Mouse (Mus musculus): ENCODE results near the gene Slc15a3.

Slc15a3 gene

DNA sequence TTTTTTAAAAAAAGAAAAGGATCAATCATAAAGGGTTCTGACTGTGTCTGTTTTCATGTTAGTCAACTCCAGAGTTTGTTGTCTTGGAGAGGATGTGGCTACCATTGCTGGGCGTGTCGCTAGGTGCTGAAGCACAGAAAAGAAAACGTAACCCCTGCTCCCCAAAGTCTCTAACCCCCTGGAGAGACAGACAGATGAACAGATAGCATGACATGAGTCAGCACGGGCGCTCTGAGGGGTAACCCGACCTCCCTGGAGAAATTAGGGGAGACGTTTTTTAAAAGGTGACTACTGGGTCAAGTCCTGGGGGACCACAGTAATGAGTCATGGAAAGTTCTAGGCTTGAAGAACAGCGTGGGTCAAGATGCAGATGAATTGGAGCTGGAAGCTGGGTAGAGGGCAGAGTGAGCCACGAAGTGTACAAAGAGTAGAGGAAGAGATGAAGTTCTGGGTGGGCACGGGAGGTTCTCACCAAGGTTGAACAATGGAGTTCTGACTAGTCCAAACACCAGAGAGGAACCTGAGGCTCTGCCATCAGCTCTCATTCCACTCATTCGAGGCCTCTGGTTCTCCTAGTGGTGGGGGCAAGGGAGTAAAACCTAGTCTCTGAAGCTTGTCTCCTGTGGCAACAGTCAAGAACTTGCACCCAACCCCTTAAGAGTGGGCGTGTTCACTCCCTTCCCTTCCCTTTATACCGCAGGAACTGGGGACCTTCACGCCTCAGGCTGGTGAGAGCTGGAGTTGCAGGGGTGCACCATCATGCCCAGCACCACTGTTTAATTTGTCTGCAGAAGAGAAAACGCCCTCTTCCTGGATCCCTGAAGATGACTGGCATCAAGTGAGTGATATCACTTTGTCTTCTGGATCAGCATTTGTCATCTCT, at the start of gene Slc15a3:
Gene Slc15a3, plus strand, starts transcription at position 718 of the 883 bp plus-strand sequence.
- DNase-seq (ENCODE audit: low spot score), result no peak

DNA sequence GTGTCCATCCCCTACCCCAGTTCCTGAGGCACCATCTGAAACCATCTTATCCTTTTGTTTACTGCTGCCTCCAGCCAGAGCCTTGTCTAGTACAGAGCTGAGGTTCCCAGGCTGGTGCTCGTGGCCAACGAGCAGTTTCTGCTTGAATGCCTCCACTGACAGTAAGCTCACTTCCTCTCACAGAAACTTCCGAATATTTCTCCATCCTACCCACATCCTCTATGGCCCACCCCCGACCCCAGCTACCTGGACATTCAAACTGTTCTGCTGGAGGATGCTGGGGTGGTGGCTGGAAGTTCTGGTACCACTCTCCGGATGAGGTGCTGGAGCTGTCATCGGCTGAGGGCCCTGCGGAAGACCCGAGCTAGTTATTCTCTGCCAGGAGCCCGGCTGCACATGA, 49.2 kb upstream of the Slc15a3 start:
- no peak for DNase-seq (ENCODE audit: low spot score)

DNA sequence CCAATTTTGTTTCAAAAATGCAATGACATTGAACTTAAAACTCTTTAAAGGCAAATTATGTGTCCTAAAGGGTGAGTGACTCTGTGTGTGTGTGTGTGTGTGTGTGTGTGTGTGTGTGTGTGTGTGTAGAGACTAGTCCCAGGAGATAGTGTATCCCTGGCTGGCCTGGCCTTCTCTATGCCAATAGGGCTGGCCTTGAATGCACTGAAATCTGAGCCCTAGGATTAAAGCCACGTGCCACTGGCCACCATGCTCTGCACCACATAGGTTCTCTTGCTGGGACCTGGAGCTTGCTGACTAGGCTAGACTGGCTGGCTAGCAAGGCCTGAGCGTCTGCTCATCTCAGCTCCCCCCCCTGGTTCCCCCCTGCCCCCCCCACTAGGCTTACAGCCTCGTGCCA, 46.5 kb upstream of the Slc15a3 start:
- no peak for DNase-seq (ENCODE audit: low spot score)

DNA sequence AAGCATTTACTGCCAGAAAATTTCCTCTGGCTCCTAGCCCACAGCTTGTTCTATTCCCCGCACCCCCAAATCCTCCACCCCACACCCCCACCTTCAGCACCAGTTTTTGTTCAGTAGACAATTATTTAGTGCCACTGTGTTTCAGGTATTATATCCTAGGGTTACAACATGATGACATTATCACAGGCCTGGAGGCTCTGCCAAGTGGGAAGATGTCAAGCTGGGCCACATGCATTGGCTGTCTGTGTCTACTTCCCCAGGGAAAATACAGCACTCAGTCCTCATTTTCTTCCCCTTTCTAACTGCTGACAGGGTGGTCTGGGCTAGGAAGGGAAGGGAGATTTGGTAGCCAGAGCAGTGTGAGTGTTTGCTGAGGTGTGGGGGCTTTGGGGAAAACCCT, 44.6 kb upstream of the Slc15a3 start:
- no peak for DNase-seq (ENCODE audit: low spot score)

DNA sequence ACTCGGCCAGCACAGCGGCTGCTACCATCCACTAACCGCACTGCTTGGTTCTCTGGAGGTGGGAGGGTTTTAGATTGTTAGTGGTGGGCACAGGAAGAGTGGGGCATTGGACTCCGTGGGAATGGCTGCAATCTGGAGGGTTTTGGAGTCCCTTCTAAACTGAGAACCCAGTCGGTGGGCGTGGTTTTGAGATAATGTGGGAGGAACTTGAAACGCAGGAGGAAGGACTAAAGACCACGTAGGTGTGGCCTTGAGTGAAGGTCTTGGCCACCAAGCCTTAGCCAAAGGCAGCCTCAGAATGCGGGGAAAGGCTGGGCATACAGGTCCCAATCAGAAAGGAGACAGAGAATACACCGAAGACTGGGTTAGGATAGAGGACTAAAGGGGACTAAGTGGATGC, 41.0 kb upstream of the Slc15a3 start:
- DNase-seq (ENCODE audit: low spot score), result no peak

DNA sequence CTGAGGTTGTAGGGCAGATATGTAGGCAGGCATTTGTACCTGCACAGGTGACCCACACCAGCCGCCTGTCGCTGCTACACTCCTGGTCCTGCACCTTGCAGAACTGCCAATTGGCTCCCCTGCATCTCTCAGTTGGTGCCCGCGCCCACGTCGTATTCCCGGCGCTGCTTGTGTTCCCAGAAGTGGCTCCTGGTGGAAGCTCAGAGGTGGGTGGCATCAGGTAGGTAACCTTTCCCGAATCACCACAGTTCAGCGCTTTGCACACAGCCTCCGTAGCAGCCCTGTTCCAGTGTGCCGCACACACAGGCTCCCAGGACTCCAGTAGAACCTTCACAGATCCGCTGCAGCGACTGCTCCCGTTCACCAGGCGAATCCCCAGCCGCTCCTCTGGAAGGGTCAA, 40.4 kb upstream of the Slc15a3 start:
- no peak for DNase-seq (ENCODE audit: low spot score)

DNA sequence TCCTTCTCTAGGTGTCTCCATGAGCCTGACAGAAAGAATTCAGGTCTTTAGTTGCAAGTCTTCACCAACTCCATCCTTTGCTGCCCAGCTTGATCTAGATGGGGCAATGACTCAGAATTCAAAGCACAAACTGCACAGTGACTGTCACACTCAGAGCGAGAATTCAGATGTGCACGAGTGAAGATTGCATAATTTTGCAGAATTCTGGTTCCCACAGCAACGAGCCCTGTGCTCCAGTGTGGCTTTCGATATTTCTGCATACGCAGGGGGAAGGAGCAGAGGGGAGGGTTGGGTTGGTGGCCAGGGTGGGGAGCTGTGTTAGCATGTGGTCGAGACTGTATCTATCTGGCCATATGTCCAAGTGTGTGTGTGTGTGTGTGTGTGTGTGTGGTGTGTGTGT, 38.5 kb upstream of the Slc15a3 start:
- no peak for DNase-seq (ENCODE audit: low spot score)

DNA sequence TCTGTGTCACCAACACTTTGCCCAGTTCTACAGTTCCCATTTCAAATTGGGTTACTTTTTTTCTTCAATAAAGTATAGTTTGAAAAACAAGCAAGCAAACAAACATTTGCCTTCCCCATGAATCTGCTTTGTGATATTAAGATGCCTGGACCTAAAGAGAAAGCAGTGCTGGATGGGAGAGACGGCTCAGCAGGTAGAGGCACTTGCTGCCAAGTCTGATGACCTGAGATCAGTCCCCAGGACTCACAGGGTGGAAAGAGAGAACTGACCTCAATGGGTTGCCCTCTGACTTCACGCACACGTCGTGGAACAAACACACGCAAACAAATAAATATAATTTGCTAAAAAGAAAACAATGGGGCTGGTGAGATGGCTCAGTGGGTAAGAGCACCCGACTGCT, 37.6 kb upstream of the Slc15a3 start:
- DNase-seq (ENCODE audit: low spot score), result no peak

DNA sequence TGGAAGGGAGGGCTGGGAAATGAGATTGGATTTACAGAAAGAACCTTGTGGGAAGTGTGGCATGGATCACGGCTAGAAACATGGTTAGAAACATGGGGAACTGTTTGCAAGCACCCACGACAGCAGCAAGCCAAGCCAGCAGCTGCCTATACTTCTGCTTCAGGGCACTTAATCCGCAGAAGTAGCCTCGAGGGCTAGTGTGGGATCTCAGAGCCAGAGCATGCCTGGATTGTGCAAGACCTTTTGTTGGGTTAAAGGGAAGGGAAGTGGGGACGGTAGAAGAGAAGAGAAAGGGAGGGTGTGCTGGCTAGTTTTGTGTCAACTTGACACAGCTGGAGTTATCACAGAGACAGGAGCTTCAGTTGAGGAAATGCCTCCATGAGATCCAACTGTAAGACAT, 35.8 kb upstream of the Slc15a3 start:
- no peak for DNase-seq (ENCODE audit: low spot score)

DNA sequence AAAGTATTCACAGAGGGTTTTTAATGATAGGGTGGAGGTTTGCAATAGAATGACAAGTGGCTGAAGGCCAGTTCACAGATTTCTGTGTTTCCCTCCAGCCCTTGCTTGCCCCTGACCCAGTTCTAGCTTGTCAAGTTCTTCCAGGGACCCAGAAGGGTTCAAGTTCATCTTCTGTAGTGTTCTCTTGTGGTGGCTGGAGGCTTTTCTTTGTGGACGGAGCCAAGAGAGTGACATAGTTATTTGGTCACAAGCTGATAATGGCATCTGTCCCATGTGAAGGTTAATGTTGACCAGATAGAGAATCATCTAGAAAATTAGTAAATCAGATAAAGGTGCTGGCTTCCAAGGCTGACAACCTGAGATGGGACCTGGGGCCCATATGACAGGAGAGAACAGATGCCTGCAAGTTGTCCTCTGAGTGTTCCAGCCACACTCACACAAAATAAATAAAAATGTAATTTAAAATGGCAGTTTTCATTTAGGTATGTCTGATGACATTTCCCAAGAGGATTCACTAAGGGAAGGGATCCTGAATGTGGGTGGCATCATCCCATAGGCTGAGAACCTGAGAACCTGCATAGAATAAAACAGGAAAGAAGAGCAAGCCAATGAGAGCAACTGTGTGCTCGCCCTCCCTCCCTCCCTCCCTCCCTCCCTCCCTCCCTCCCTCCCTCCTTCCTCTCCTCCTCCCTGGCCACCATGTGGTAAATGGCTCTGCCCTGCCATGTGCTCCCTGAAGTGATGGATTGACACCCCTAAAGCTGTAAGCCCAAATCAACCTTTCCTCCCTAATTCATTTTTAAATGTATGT, 34.5 kb upstream of the Slc15a3 start:
- no peak for DNase-seq (ENCODE audit: low spot score)

DNA sequence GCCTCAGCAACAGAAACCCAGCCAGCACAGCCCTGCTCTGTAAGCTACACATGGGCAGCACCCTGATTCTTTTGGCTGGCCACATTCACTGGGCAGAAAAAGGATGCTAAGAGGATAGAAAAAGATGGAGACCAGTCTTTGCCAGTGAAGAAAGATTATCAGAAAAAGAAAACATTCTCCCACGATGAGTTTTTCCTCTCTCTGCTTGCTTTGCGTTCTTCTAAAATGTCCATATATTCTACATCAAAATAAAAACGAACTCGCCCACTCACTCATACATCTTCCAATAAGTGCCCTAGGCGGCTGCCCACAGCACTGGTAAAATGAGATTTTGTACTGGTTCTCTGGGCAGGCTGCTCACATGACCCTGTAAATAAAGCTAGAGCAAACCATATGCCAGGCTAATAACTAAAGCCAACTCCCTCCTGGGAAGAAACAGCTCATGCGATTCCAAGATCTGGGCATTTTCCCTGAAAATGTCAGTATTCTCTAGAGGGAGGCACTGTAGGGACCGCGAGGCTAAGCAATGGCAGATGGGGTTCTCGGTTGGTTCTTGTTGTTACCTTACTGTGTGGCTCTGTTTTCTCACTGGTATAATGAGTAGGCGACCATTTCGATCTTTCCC, 33.8 kb upstream of the Slc15a3 start:
- DNase-seq (ENCODE audit: low spot score), result no peak

DNA sequence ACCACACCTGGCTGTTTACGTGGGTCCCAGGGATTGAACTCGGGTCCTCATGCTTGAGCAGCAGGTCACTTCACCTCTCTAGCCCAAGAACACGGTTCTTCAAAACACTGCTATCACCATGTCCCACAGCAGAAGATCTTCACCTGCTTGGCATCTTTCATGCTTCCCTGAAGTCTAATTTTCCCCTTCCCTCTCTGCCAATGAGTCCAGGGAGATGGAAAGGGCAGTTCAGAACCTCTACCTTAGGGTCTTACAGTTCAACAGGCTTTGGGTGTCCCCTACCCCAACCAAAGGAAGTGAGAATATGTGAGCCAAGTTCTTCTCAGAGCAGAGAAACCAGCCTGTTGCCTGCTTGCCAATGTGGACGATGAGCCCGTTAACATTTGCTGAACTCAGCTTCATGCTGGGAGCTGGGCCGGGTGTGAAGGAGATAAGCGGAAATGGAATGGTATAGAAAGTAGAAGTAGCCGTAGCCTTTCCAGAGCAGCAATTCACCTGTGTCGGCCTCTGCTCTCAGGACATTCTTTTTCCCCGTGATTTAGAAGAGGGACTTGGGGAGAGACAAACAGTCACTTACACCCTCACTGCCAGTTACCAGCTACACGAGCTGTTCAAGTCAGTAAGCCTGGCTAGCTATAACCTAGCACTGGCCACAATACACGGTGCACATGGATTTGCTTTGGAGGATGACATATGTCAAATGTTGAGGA, 30.8 kb upstream of the Slc15a3 start:
- DNase-seq (ENCODE audit: low spot score), result no peak

DNA sequence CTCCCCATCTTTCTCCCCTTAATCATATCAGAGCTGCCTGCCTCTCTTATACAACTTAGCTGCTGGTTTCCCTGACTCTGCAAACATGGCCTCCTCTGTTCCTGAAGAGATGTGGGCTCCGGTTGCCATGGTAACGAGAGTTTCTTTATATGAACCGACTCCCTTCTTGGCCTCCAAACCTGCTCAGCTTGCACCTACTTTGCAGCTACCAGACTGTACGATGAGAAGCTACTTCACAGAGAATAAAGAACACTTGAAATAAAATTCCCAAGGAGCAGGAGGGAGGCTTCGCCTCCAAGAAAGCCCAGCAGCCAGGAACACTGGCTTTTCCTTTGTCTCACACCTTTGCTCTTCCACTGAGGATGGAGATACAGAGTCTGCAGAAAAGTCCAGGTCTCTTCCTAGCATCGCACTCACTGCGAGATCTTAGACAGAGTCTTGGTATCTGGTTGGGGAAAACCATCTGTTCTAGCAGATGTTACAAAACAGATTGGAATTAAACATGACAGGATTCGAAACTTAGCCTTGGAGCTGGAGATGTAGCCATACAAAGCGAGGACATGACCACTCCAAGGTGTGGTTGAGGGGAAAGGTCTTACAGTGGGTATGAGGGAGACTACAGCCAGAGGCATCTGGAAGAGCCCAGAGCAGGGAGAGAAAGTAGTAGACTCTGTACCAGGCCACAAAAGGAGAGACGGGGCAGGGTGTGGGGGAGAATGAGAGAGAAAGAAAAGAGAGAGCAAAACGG, 29.9 kb upstream of the Slc15a3 start:
- DNase-seq (ENCODE audit: low spot score), result no peak

DNA sequence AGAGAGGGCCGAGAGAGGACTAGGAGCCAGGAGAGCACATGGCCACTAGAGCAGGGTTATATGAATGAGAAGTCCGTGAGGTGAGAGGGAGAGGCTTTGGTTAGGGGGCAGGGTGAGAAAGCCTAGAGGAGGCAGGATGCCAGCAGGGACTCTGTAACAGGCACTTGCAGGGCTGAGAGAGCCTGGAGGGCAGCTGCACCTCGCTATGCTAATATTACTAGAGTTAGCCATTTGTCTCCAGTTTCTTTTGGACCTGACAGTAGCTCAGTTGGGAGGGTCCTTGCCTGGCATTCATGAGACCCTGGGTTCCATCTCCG, 29.4 kb upstream of the Slc15a3 start:
- no peak for DNase-seq (ENCODE audit: low spot score)

DNA sequence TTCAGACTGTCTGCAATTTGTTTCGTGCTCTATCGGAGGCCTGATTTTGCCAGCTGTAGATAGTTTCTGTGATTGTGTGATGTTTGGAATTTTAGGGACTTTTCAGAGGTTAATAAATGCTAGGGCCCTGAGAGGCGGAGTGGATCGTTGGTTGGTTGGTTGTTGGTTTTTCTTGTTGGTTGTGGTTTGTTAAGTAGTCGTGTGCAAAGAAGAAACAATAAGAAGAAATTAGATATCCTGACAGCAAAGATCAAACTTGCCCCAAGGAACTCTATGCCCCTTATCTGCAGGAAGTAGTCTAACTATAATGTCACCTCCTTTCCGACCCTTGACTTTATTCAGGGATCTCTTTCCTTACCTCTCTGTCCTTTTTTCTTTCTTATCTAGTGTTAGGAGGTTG, 28.1 kb upstream of the Slc15a3 start:
- no peak for DNase-seq (ENCODE audit: low spot score)

DNA sequence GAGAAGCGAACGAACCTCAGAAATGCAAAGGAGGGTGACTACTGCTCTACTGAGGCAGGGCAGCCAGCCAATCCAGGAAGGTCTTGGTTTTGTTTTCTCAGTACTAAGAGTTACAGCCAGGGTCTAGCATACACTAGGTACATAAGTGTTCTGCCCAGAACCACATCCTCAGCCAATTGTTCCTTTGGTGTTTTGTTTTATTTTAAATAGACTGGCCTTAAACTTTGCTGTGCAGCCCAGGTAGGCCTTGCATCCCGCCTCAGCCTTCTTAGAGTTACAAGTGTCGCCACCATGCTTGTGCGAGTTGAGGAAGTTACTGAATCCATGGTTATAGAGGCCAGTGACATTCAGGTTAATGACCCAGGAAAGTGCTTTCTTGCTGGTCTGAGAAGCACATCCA, 26.5 kb upstream of the Slc15a3 start:
- no peak for DNase-seq (ENCODE audit: low spot score)

DNA sequence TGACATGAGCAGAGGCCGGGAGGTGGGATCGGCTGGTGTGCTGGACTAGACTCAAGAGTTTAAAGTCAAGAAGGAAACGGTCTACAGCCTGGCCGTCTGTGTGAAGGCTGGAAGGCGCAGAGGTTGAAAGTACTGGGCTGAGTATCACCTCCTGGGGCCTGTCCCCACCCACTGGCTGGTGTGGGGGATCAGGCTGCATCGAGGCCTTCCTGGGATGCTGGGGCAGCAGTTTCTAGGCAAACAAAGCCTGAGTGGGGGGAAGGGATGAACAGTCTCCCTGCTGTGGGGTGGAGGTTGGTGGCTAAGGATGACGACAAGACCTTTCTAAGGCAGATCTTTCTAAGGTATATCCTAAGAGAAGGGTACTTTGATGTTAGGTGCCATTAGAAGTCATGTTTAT, 25.6 kb upstream of the Slc15a3 start:
- DNase-seq (ENCODE audit: low spot score), result no peak

DNA sequence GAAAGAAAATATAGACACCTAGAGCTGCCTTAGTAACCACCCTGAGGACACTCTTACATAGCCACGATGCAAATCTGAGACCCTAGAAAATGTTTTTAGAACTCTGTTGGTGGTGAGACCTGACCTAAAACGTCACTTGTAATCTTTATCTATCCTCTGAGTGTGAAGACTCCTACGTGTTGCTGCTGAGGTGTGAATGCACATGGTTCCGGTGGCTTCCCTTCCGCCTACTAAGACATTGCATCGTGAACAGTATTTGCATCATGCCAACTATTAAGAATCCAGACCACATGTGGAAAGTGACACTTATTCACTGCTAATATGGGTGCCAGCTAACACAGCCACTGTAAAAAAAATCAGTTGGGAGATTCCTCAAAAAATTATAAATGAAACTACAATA, 23.7 kb upstream of the Slc15a3 start:
- no peak for DNase-seq (ENCODE audit: low spot score)

DNA sequence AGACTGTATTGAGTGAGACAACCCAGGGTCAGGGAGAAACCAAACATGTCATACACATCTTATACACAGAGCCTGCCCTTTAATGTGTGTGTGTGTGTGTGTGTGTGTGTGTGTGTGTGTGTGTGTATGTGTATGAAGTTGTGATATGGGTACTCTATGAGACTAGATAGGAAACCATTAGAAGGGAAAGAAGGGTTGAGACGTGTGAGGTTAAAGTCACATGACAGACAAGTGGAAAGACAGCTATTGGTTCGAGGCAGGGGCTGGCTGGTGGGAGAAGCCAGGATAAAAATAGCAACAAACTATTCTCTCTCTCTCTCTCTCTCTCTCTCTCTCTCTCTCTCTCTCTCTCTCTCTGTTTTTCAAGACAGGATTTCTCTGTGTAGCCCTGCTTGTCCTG, 23.1 kb upstream of the Slc15a3 start:
- no peak for DNase-seq (ENCODE audit: low spot score)

DNA sequence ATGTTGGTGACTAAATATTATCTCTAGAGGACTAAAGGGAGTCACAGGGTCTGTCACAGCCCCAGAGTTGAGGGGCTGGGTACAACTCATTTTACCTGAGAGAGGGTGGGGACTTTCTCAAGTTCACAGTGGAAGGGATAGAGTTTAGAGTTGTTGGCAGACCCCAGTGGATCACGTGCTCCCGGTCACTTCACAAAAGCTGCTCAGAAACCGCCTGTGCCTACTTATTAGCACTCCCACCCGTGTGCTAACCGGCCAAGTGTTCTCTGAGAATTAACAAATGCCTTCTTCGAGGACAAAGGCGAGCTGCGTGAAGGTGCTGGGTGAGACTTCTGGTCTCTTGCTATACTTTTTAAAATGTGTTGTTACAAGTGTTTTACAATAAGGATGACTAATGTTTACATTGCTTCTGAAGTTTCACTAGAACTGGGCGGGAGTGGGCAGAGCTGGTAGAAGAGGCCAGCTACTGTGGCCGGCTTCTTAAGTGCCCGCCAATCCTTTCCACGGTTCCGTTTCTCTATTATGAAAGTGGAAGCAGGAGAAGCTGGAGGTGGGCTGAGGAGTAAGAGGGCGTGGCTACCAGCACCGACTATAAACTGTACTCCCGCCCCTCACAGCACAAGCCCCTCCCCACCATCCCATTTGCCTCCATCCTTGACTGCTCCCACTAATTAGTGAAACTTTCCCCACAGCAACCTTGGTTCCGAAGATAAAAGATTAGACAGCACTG, 21.1 kb upstream of the Slc15a3 start:
- no peak for DNase-seq (ENCODE audit: low spot score)

DNA sequence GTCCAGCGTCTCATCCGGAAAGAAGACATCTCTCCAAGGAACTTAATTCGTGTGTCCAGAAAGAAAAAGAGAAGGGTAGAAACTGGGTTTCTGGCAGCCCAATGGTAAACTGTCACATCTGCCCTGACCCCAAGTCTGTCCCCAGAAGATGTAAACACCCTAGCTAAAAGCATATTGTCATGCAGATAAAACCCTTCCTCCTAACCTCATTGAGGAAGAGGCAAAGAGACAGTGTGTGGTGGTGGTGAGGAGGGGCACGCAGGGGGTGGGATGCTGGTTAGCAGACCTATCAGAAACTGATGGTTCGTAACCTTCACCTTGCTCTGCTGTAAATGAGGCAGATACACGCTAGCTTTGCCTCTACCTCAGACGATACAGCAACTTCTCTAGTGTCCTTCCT, 18.2 kb upstream of the Slc15a3 start:
- DNase-seq (ENCODE audit: low spot score), result no peak
